Mouse (Mus musculus) B cell, adult (primary cell): ENCODE results near the gene Gm21874. TPM values are rescaled to one million over a fixed set of nuclear protein-coding genes. Genes with fewer than 3 reads are reported as not detected.

Source experiments
- total RNA-seq: library from RNA; stranded (reverse); gene quantifications from 4 replicates; pipeline ENCODE4 v1.2.4, GENCODE M21; 2023; ENCODE audit not compliant: inconsistent age

Gm21874 gene
- not detected in 4 replicates for total RNA-seq

GRCm38 (mm10) chrY:9416048-9416447 lies at the start of gene Gm21874:
Gene Gm21874 (minus strand): TSS chrY:9416148.

Other genes with a start within 250 kb of the Gm21874 start
- gene Gm21721, start 214.0 kb downstream of the Gm21874 start, total RNA-seq, result not detected in 4 replicates
- gene Gm21812, start 69.0 kb downstream of the Gm21874 start, total RNA-seq, result not detected in 4 replicates